Mouse (Mus musculus) heart, adult 2 months (tissue): Measurements from ENCODE around the gene Prmt3.

Experiments
- CTCF ChIP-seq: fragments of 200-600 bp; IDR thresholded peaks from 2 replicates; pipeline ENCODE4 v1.8.1; 2022; ENCODE audit warnings: antibody characterized with exemption, mild to moderate bottlenecking, moderate library complexity
- EP300 ChIP-seq: fragments of 200-500 bp; IDR thresholded peaks from 2 replicates; pipeline ENCODE4 v1.6.1; 2011; ENCODE audit warnings: low read depth, low read length, control low read depth; ENCODE audit not compliant: insufficient read depth
- POLR2A ChIP-seq: fragments of 200-500 bp; IDR thresholded peaks from 2 replicates; pipeline ENCODE4 v1.6.1; 2011; ENCODE audit warnings: mild to moderate bottlenecking, low read depth, low read length, control low read depth; ENCODE audit not compliant: insufficient read depth

- no peak for TF ChIP-seq CTCF
- no peak for TF ChIP-seq POLR2A
- TF ChIP-seq EP300 = no peak
Measured at GRCm38 (mm10) chr7:49825492-49825891, 47.3 kb downstream of the Prmt3 start.
